Mouse (Mus musculus) thymus, postnatal 14 days (tissue): ENCODE results near the gene Zscan4b.
"Not testable (repeated sequence)": the region's sequence is repeated elsewhere in the genome, so short reads cannot be mapped to it uniquely, and the experiment has no call there.

Experiments used
- DNase-seq: peaks from one replicate; pipeline ENCODE4 v3.0.0; 2021

Gene Zscan4b

GRCm38 (mm10) chr7:10904950-10905349 lies at the start of gene Zscan4b:
TSS of gene Zscan4b (minus strand) at chr7:10905050.
- DNase-seq = not testable (repeated sequence)
